Mouse (Mus musculus) urinary bladder, adult 2 months (tissue): ENCODE data around the gene Vmn1r23. TPM values are rescaled to one million over a fixed set of nuclear protein-coding genes. Genes with fewer than 3 reads are reported as not detected.
"Not testable (repeated sequence)": the region's sequence is repeated elsewhere in the genome, so short reads cannot be mapped to it uniquely, and the experiment has no call there.

Experiments used
- DNase-seq: peaks from one replicate; pipeline ENCODE4 v3.0.0; 2022; ENCODE audit warnings: low spot score
- polyA plus RNA-seq: library from polyadenylated mRNA; depleted of rRNA; stranded (reverse); fragments of >200 nt; gene quantifications from 2 replicates; pipeline ENCODE4 v1.2.3, GENCODE M21; 2012; rRNA removed

Gene Vmn1r23
- polyA plus RNA-seq, result not detected in 2 replicates

DNA sequence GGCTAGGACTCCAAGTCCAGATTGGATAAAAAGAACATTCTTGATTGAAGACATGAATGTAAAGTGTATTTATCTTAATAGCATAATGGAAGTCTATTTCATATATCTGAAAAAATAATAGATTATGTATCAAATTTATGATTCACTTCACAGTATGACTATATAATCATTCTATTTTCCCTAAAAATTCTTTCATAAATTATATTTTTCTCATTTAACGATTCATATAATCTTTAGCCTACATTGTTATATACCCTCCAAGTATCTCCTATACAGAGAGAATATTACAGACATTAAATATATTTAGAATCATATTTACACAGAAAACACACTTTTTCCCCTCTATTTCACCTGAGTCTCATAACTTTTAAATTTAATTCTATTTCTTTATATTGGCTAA is at the start of gene Vmn1r23:
Gene Vmn1r23, minus strand, starts transcription at position 101 of the 400 bp plus-strand sequence.
- DNase-seq, result no peak

DNA sequence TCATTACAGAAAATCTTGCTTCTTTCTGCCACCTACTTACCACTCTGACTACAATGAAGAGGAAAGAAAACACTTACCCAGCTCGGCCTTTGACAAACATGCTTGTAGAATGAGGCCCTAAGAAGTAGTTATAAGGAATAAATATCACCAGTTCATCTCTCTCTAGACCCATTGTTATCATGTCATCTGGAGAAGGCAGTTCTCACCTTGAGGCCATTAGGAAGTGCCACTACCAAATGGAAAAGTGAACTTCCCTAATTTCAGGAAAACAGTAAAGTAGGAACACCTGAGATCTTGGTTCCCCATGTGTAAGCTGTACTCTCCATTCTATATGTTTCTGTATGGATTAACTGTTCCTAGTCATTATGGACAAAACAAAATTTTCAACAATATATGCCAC is 34.8 kb upstream of the Vmn1r23 start, which contains the start of gene Vmn1r24:
Gene Vmn1r24, minus strand, starts transcription at position 101 of the 400 bp plus-strand sequence.
- DNase-seq, result not testable (repeated sequence)

DNA sequence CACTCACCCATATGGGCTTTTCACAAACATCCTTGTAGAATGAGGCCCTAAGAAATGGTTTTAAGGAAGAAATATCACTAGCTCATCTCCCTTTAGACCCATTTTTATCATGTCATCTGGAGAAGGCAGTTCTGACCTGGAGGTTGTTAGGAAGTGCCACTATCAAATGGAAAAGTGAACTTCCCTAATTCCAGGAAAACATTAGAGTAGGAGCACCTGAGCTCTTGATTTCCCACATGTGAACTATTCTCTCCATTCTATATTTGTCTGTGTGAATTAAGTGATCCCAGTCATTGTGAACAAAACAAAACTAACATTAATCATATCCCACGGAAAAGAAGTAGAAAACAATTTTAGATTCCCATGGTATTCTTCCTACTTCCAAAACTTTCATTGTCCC is 18.7 kb downstream of the Vmn1r23 start, which contains the start of gene Vmn1r22:
Gene Vmn1r22, minus strand, starts transcription at position 101 of the 400 bp plus-strand sequence.
- DNase-seq, result no peak

Other genes starting within 250 kb of the Vmn1r23 start
- gene Pyurf, start 234.8 kb downstream of the Vmn1r23 start, polyA plus RNA-seq, result 21.0 and 22.2 TPM in 2 replicates
- 8.7 and 9.9 TPM in 2 replicates for gene Lancl2, start 224.3 kb downstream of the Vmn1r23 start, polyA plus RNA-seq
- 25.2 and 28.7 TPM in 2 replicates for gene Vopp1, start 101.7 kb downstream of the Vmn1r23 start, polyA plus RNA-seq
- gene Vmn1r21, start 76.5 kb downstream of the Vmn1r23 start, polyA plus RNA-seq, result not detected in 2 replicates
- not detected in 2 replicates for gene Vmn1r22, start 18.8 kb downstream of the Vmn1r23 start, polyA plus RNA-seq
- gene Vmn1r24, start 34.7 kb upstream of the Vmn1r23 start, polyA plus RNA-seq, result not detected in 2 replicates
- gene Vmn1r25, start 54.0 kb upstream of the Vmn1r23 start, polyA plus RNA-seq, result not detected in 2 replicates
- gene Vmn1r26, start 88.3 kb upstream of the Vmn1r23 start, polyA plus RNA-seq, result not detected in 2 replicates